Mouse (Mus musculus): ENCODE data around the gene Map2k5.

- TF ChIP-seq POLR2A (IDR thresholded peaks at IDR 0.05; ENCODE audit: low read depth, low read length) (no peak), CTCF (IDR thresholded peaks at IDR 0.05; ENCODE audit: extremely low read depth, insufficient read depth, insufficient read length, insufficient replicate concordance) (no peak)
Measured at GRCm38 (mm10) chr9:63378174-63378573, 472 bp upstream of the Map2k5 start.
